Mouse (Mus musculus): ENCODE measurements around the gene Efl1.

DNA sequence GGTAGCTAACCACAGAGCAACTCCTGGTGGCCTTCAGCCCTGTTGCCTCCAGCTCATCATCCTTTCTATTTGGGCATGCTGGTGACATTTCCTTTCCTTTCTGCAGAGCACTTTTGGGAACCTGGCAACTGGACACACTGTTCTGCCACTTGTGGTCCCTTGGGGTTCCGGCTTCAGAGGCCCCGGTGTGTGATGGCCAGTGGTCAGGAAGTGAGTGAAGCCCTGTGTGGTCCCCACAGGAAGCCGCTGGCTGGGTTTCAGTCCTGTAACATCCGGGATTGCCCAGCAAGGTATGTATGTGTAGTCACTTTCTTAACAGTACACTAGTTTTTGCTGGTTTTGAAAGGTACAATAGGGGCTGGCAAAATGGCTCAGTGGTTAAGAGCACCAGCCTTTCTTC lies 46.4 kb upstream of the Efl1 start:
- TF ChIP-seq POLR2A (IDR thresholded peaks at IDR 0.05; ENCODE audit: low read depth, low read length): no peak
- no peak for TF ChIP-seq CTCF (conservative IDR thresholded peaks at IDR 0.05; ENCODE audit: insufficient read depth, insufficient read length, low read depth, low read length)
